Mouse (Mus musculus) urinary bladder, postnatal 36 days (tissue): ENCODE results near the gene Hoxa11.

Experiments
- DNase-seq, 2 experiments: peaks; one replicate each; pipeline ENCODE4 v3.0.0; 2022; ENCODE audit warnings: low spot score in 2 of 2, mixed read lengths in 1 of 2

The Hoxa11 gene

DNA sequence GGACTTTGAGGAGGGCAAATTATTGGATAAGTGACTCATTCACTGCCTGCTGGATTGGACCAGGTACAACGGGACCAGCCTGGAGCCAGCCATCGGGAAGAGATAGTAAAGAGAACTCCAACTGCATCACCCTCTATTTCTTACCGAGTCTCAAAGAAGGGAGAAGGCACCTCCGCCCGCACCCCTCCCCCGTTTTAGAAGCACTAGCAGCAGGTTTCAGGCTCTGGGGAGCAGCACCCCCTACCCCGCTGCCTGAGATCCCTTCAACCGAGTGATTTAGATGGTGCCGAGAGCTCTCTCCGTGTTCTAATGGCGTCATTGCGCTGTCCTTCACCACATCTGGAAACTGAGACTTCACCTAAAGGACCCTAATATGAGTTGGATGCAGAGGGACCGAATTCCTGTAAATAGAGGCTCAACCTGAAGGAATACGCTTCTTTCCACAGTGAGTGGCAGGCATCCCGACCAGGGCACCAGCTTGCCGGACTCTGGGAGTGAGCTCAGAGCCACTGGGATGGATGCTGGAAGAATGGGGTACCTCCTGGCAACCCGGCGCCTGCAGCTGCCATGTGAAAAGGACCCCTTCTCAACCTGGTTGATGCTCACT, 19.8 kb upstream of the Hoxa11 start:
- no peak for DNase-seq

DNA sequence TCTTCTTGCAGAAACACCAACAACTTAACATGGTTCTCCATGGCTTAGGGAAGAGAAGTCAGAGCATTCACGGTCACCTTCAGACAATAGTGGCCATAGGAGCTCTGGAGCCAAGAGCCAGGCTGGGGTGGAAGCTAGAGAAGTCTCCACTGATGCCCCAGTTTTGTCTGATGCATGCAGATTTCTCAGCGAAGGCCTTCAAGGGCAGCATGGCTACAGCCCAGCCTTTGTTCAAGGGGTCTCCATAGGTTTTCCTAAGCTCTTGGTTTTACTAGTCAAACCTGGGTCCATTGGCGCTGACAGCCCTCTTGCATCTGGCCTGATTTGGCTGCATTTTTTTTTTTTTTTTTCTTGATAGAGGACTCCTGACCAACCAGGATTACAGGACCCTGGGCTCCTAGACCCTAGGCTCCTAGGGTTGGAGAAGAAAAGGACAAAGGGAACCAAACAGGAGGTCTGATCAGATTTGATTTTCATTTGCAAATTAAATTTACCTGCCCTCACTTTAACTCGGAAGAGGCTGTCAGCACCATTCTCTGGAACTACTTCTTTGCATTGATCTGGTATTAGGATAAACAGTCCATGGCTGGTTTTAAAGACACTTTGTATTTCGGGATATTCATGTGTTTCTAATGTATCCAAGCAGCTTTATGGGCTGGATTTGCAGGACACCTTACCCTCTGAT, 18.6 kb upstream of the Hoxa11 start:
- DNase-seq, result no peak

DNA sequence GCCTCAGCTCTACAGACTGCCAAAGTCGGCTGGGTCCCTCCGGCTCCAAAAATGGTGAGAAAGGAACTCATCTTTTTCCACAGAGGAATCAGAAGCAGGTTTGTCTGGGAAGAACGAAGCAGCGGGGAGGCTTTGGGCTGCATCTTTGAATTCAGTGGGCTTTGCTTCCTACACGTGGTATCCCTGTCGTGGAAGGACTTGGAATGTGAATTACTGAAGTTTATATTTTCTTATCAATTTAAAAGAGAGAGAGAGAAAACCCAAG, 17.6 kb upstream of the Hoxa11 start:
- no peak for DNase-seq

DNA sequence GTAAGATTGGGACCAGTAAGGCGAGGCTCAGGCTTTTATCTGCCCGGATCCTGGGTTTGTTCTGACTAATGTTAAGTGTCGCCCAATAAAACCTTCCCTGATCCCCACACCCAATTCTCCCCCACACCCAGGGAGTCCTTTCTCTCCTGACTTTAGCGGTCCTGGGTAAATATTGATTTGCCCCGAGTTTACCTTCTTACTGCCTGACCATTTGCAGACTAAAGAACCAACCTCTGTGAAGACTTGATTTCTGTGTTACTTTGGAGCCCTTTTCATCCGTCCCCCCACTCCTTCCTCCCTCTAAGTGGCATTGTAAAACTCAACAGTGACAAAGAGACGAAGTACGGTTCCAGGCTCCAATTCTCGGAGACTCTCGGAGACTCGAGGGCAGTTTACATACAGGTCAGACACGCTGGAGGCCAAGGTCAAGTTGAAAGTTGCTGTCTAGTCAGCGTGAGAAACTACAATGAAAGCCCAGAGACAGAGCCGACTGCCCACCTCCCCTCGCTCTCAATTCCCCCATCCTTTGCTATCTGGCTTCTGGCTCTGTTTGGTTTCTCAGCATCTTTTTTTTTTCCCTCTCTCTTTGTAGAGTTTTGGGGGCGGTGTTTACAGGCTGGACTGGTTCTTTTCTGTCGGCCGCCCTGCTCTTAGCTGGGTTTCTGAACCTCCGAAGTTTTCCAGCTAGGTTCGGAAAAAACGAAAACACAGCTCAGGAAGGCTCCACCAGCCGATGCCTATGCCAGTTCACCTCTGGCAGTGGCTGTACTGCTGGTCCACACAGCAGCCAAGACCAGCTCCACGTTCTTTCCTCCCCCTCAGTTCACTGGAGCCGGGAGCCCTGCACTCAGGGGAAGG, 17.1 kb upstream of the Hoxa11 start:
- DNase-seq, result peak in 1 of 2 experiments; percentile 19

DNA sequence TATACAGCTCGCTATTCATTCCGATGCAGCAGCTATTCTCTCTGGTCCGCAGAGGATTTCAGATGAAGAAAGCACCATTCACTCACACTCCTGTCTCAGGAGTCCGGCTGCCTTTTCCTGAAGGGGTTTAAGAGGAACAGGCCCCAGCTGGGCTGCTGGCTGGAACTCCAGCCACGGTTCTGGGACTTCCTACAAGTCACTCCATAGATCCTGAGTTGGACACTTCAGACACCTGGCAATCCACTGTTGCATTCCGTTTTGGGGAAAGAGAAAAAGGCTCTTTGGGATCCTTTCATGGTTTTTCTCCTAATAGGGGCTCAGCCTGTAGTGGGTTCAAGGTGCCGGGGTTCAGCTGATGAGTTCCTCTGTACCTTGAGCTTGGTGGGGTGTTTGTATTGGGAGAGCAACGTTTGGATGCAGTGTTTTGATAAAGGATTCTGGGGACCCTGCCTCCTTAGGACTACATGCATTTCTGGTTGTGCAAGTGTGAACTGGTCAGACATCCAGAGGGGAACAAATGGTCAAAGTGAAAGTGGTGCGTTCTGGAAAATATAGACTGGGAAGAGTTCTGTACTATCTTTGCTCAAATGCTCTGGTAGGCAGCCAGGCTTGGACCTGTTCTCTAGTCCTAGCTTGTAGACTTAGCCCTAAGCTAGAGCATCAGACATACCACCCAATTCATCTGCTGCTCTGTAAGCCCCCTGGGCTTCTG, 16.3 kb upstream of the Hoxa11 start:
- DNase-seq, result peak in 1 of 2 experiments; percentile 20

DNA sequence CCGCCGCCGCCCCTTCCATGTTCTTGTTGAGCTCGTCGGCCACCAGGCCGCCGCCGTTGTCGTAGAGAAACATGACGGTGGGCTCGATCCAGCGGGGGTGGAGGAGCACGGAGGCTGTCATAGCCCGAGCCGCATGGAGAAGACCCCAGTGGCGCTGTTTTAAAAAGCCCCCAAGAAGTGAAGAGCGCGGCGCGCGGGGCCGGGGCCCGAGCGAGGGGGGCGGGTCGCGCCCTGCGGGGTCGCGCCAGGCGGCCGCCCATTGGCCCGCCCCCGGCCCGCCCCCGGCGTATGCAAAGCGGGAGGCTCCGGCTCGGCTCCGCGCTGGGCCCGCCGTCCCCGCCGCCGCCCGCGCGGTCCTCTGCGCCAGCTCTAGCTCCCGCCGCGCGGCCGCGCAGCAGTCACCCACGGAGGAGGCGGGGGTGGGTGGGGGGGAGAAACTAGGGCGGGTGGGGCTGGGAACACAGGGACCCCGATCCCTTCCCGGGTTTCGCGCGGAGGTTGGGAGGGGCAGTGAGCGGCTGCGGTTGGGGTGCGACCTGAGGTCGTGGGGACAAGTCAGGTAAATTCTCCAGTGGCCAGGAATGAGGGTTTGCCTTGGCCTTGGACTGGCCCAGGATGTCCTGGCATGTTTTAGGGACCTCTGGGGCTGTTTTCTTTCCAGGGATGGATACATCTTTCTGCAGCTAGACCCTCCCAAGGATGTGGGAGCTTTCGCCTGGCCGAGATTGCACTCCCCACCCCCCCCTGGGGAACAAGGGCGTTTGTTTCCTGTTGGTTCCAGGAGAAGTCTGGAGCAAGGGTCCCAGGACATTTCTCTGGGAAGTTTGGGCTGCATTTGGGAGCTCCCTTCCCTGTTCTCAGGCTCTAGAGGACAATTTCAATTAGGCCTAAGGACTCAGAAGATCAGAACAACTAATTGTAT, 15.3 kb upstream of the Hoxa11 start, which contains the start of gene Hoxa13:
Gene Hoxa13, minus strand, starts transcription at position 227 of the 922 bp plus-strand sequence.
- DNase-seq, result peak in 1 of 2 experiments; percentile 64

DNA sequence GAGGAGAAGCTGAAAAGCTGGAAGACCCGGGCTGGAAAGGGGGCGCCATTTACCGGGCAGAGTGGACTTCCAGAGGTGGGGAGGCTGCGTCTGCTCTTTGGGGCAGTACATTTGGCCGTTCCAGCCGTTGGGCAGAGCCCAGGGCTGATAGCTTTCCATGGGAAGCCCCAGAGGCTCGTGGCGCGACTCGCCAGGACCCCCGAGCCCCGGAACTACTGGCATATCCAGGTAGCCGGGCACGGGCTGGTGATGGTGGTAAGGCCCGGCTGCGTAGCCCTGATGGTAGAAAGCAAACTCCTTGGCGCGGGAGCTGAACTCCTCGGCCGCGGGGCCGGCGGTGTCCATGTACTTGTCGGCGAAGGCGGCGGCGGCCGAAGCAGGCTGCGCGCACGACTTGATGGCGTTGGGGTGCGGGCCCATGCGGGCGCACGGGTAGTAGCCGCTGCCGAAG, 14.2 kb upstream of the Hoxa11 start:
- peak in 1 of 2 experiments; percentile 41 for DNase-seq

DNA sequence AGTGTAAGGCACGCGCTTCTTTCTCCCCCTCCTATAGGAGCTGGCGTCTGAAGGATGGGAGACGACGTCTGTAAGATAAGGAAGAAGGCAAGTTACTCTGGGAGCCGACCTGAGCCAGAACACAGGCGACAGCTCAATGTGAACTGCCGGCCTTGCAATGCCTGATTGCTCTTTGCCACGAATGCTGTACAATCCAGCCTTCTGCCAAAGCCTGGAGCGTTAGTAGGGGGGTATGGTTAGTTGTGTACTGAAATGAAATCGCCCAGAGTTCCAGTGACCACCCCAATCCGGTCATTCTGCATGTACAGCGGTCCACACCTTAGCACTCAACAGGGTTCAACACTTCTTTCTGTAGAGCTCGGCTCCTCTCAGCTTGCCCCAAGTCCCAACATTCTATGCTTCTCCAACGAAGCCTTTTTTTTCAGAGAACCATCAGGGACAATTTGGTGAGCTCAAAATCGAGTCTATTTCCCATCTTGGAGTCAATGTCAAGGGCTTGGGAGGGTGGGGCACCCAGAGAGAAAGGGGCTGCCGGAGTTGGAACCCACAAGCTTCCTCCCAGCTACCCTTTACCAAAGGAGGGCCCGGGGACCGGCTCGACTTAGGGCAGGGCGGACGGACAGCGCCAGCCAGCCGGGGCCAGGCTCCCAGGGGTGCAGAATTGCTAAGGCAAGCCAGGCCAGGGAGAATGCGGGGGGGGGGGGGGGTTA, 13.6 kb upstream of the Hoxa11 start:
- peak in 1 of 2 experiments; percentile 47 for DNase-seq

DNA sequence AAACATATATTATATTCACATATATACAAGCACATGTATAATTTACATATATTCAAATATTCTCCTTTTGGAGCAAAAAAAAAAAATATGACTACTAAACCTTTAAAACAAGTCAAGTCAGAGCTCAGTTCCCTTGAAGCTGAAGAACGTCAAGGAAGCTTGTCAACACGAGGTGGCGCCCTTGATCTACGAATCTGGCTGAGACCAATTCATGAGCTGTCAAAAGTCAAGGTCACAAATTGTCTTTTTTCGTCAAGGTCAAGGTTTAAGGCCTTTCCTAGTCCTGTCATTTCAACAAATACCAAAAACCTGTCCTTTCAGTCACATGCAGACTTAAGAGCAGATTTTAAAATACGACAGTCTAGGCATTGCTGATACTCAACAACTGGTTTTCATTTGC, 11.3 kb upstream of the Hoxa11 start:
- peak; percentile 83 to 86 for DNase-seq

DNA sequence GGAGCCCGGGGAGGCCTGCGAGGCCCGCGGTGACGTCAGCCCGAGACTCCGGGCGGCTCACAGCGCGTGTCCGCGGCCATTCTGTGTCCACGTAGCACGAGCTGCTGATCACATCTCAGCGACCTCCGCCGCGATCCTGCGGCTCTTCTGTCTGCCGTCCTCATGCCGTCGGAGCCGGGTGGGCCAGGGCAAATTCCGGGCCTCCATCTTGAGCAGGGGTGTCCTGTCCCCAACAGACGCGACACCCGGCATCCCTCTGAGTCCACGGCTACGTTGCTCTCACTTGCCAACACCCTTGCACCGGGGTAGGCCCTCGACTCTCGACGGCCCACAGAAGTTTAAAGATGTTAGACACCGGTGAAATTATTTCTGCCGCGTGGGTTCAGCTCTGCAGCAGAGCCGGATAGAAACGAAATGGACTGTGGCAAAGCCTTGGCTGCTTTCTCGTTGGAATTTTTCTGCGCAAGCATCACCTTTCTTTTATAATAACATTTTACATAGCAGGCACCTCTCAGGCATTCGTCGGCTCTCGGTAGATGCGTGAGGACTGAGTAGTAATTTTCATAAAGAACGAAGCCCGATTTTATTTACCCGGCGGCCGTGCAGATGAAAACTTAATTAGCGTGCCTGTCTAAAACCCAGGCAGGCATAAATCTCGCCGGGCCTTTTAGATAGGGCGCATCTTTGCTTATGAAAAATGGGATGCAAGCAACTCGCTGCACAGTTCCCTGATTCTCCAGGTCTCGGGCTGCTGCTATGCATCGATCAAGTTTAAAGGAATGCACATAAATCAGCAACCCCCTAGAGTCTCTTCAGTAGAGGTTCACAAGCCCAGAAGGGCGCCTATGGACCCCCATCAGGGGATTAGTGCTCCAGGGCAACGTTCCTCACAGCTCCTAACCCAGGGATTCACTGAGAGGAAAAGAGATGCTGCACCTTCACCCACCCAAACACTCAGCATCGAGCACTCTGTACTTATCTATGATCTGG, 8.2 kb upstream of the Hoxa11 start:
- peak in 1 of 2 experiments; percentile 49 for DNase-seq

DNA sequence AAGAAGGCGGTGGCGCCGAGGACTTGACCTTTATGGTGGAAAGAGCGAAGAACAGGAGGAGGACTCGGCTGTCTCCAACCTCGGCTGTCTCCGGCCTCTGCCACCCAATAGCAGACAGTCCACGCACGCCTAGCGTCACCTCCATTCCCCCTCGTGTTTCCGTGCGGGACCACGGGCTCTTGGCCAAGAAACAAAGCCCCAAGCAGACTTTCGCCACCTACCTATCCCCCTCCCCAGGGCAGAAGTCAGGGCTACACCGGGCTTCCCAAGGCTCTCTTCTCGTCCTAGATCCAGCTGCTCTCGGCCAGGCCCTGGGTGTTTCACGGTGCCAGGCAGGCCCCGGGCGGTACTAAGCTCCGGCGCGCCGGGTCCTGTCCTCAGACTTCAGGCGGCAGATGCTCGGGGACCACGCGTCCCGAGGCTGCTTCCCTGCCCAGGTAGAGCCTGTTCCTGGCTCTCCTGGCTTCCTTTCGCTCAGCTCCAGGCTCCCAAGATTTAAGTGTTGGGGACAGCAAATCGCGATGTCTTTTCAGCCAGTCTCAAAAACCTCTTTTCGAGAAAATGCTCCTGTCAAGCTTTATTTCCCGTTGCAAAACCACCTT, 7.3 kb upstream of the Hoxa11 start:
- peak in 1 of 2 experiments; percentile 67 for DNase-seq

DNA sequence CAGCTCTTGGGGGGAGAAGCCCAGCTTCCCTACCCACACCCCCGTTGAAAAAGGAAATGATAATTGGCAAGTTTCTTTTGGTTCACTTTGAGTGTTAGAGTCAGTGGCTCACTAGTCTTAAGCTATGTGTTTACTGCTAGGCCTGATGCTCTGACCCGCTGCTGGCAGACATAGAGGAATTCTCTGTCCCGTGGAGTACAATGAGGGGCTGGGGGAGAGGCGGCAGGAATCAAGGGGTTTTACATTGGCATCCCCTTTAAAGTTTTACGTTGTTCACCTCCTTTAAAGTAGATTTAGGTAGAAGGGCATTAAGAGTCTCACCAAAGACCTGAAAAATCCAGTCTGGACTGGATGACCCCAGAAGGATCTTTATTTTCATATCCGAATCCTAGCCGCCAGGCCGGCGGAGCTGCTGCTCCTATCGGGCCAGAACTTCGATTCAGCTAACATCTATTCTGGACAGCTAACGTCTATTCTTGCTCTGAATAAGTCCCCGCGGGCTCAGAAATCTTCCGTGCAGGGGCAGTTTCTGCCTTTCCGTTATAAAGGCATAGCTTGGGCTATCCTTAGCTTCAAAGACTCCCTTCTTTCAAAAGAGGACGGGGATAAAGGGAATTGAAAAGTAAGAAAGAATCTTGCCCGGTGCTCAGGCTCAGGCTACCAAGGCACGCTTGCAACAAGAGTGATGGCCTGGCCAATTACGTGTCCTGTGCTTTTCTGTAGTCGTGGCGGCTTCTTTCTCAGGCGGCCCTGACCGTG, 6.6 kb upstream of the Hoxa11 start:
- peak in 1 of 2 experiments; percentile 41 for DNase-seq

DNA sequence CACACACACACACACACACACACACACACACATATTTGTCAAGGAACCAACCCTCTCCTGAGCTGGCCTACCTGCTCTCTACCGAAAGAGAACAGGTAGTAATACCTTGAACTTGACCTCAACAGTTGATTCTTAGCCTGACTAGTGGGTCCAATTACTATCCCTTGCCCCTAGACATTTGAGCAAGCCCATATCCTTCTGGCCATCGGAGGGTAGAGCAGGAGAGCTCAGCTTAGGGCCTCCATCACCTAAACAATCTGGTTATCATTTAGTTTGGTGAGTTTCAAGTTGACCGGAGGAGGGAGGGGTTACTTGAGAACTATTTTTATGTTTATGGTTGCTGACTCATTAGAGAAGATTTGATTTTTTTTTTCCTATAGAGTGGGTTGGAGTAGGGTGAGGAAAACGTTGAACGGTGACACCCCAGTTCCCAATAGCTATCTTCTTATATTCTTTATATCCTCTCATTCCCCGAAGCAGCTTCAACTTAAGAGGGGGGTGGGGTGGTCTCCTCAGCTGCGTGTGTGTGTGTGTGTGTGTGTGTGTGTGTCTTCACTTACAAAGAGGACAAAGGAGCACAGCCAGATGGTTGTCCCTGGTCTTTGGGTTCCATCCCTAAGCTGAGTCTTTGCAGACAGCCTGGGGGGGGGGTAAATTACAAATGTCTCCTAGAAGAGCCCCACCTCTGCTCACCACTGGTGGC, 5.7 kb upstream of the Hoxa11 start:
- DNase-seq, result peak in 1 of 2 experiments; percentile 34

DNA sequence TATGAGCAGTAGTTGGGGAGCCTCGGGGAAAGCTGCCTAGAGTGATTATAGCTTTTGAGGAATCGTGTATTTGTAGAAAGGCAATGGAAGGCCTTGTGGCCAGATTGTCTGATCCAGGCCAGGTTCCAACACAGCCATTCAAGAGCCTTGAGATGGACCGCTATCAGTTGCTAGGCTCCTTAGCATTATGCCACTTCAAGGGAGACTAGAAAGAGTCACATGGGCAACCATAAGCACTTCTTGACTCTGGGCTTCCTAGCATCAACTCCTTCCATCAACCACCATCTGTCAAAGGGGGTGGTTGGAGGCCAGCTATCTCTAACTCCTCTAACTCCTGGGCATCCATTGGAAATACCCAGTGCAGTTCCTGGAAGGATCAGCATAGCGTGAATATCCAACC, 4.2 kb upstream of the Hoxa11 start:
- DNase-seq, result peak in 1 of 2 experiments; percentile 26

DNA sequence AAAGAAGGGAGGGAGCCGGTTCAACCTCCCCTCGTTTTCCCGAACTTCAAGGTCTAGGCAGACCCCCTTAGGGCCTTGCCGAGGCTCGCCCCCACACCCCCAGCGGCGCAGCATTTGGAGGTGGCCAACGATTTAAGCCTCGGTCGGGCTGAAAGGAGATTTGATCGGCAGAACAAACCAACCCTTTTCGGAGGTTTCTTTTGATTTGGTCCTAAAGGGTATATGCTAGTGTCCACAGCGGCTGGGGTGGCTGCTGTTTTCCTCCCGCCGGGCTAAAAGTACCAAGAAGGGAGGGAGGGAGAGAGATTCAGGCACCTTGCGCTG, 3.8 kb upstream of the Hoxa11 start:
- DNase-seq, result peak in 1 of 2 experiments; percentile 43

DNA sequence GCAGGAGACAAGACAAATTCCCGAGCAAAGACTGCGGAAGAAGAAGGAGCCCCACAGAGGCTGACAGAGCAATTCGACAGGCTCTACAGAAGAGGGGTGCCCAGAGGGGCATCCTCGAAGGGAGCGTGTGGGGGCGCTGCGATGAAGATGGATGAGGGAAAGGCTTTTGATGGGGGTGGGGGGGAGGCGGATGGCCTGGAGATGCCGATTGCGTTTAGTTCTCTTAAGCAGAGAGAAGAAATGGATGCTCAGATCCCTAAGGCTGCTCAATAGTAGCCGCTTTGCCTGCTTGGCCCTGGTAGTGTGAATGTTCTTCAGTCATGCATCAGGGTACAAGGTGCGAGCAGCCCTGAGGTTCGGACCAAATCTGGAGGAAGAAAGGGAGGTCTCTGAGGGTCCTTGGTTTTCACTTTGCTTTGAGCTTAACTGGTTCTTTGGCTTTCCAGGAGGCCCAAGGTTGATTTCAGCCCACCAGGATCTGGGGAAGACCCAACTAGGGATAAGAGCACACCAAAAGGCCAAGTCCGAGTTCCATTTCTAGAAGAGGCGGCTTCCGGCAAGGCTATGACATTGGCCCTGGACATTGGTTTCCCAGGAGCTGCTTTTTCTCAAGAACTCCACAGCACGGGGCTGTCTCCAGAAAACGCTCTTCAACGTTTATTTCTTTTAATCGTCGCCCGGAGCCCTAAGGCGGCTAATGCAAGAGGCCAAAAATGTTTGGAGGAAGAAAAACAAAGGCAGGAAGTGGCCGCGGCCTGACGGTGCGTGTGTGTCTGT, 3.2 kb upstream of the Hoxa11 start:
- DNase-seq, result no peak
